Mouse (Mus musculus) lung, embryonic 15.5 days (tissue): ENCODE results near the gene Zc3h14. TPM values are rescaled to one million over a fixed set of nuclear protein-coding genes. Genes with fewer than 3 reads are reported as not detected.

Source experiments
- ATAC-seq: fragments of 200-750 bp; cut with Nextera tagmentation; 2 replicates; pipeline ENCODE4 v1.8.0; 2017; ENCODE audit warnings: moderate number of reproducible peaks, borderline replicate concordance; ENCODE audit not compliant: low FRiP score, low TSS enrichment; ENCODE audit errors: extremely low read depth
- H3K27ac ChIP-seq: fragments of 300-500 bp; sonication (generic); 2 replicates; pipeline ENCODE4 v1.5.1; 2015; ENCODE audit warnings: moderate library complexity, mild to moderate bottlenecking, inconsistent platforms
- H3K27me3 ChIP-seq: fragments of 300-500 bp; sonication (generic); 2 replicates; pipeline ENCODE4 v1.6.1; 2015; ENCODE audit warnings: inconsistent platforms
- H3K36me3 ChIP-seq: fragments of 300-500 bp; sonication (generic); 2 replicates; pipeline ENCODE4 v1.6.1; 2015; ENCODE audit warnings: inconsistent platforms
- H3K4me1 ChIP-seq: fragments of 300-500 bp; sonication (generic); 2 replicates; pipeline ENCODE4 v1.6.1; 2015; ENCODE audit warnings: inconsistent platforms
- H3K4me2 ChIP-seq: fragments of 300-500 bp; sonication (generic); 2 replicates; pipeline ENCODE4 v1.6.1; 2015; ENCODE audit warnings: inconsistent platforms, mild to moderate bottlenecking, moderate library complexity
- H3K4me3 ChIP-seq: fragments of 300-500 bp; sonication (generic); 2 replicates; pipeline ENCODE4 v1.5.1; 2015; ENCODE audit warnings: mild to moderate bottlenecking, inconsistent platforms
- H3K9ac ChIP-seq: fragments of 300-500 bp; sonication (generic); 2 replicates; pipeline ENCODE4 v1.6.1; 2015; ENCODE audit warnings: inconsistent platforms
- H3K9me3 ChIP-seq: fragments of 300-500 bp; sonication (generic); 2 replicates; pipeline ENCODE4 v1.6.1; 2016; ENCODE audit warnings: inconsistent platforms
- WGBS: fragments of 180-500 bp; shearing (Covaris S2); methylation state at CpG from one replicate; pipeline ENCODE4 v1.1.7; 2015; 5-methylcytosine and 5-hydroxymethylcytosine counted together
- polyA plus RNA-seq: library from polyadenylated mRNA; unstranded; fragments of >200 nt; fragmentation: Nextera tagmentation; extraction: Ambion mirVana; gene quantifications from 2 replicates; pipeline ENCODE4 v1.2.1, GENCODE M21; 2015

Gene Zc3h14
- polyA plus RNA-seq, 1 experiment from 2014 or later, result 128 TPM

DNA sequence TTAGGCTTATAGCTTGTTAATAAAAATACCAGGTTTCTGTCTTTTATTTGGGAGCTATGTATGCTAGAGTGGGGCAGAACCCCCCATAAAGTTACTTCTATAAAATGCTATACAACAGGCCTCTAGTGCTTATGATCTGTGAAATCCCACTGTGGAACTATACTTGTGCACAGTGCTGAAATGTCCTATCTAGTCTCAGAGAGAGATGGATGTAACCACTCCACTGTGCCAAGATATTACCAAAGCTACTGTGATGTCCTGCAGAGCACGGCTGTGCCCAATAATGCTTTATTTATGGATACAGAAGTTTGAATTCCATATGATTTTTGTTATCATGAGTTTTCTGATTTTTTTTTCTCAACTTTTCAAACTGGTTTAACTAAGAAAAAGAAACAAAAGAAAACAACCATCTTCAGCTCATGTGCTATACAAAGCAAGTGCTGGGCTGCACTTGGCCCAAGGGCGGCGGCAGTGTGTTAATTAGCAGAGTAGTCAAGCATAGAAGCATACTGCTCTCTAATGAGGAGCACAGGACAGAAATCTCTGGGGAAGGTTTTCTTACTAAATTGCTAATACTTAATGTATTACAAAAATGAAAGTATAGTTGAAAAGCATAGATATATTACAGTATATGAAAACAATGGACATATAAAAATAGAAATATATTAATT is 57.4 kb downstream of the Zc3h14 start:
- Histone ChIP-seq H3K36me3 (no peaks in the 10 kb centered on the region), H3K4me1 (no peaks in the 10 kb centered on the region), H3K27me3 (no peaks in the 10 kb centered on the region), H3K9ac (no peak overlapping the region), H3K4me3 (no peak overlapping the region), H3K4me2 (no peak overlapping the region), H3K27ac (no peak overlapping the region), H3K9me3 (no peaks in the 10 kb centered on the region)
- ATAC-seq, result no peak
- WGBS, result 89% methylated on average over 3 of the region's 3 CpGs

DNA sequence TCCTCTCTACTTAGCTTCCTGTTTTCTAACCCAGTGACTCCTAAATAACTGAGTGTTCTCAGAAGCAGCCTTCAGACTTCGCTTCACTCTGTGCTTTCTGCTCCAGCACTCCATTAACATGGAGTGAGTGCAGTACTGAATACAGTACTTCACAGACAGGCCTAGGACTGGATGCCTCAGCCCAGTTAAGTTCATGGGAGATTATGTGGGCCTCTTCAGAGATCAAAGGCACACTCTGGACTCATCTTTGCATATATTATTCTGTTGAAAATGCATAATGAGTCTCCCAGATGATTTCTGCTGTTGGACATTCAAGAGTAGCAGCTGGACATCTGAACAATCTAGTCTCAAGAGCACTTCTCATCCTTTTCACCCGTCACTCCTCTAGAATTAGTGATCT is 74.0 kb downstream of the Zc3h14 start:
- no peak for ATAC-seq
- Histone ChIP-seq H3K9ac (no peak overlapping the region), H3K4me3 (no peak overlapping the region), H3K9me3 (no peaks in the 10 kb centered on the region), H3K4me2 (no peak overlapping the region), H3K27me3 (no peaks in the 10 kb centered on the region), H3K36me3 (no peaks in the 10 kb centered on the region), H3K27ac (no peak overlapping the region), H3K4me1 (no peaks in the 10 kb centered on the region)
- WGBS, result 88% methylated on average over 2 of the region's 2 CpGs

DNA sequence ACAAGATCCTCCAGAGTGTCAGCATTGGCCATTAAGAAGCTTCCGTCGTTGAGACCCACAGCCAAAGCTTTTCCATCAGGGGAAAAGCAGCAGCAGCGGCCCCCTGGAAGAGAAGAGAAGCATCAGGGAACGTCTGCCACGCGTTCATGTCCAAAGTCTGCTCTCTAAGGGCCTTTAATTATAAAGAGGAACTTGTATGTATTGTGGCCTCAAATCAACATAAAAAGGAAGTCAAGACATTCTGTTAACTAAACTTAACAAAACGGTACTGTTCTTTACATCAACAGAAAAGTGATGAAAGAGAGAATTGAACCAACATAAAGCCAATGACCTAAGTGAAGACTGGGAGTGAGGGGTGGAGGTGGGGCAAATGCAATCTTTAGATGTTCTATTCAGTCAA is 84.4 kb downstream of the Zc3h14 start:
- ATAC-seq, result no peak

DNA sequence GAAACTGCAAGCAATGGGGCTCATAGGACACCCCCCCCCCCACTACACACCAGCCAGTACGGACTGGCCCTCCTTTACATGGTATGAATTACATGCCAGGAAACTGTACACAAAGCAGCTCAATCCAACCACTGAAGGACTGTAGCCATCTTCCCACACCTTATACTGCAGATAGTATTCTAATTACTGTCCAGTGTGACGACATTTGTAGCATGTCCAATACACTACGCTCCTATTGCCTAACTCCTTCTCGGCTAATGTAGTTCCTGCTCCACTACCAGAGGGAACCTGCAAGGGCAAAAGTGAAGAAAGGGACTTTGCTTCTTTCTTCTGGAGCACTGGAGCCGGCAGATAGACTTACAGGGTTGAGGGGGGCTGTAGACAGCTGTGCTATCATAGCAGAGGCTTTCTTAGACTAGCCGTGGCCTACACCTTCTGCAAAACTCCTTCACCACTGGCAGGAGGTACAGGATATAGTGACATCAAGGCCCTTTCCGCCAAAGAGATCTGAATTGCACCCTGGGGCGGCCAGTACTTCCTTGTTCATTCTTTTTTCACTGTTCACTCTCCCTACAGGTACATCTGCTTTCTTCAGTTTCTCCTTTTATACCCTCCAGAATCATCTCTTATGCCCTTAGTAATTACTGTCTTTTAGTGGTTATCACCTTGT is 86.3 kb downstream of the Zc3h14 start:
- Histone ChIP-seq H3K36me3 (no peaks in the 10 kb centered on the region), H3K4me1 (peaks cover 7% of the 10 kb centered on the region; the same call in 1 of the 2 replicates), H3K4me2 (no peak overlapping the region), H3K4me3 (no peak overlapping the region), H3K9ac (no peak overlapping the region), H3K9me3 (no peaks in the 10 kb centered on the region), H3K27me3 (no peaks in the 10 kb centered on the region), H3K27ac (no peak overlapping the region)
- peak; percentile 56; the same call in 1 of the 2 replicates for ATAC-seq
- 63% methylated on average over 8 of the region's 8 CpGs for WGBS

More for the DNA sequence above, 84.4 kb downstream of the Zc3h14 start:
- Histone ChIP-seq H3K27me3 (no peaks in the 10 kb centered on the region), H3K36me3 (no peaks in the 10 kb centered on the region), H3K4me3 (no peak overlapping the region), H3K4me2 (no peak overlapping the region), H3K9me3 (no peaks in the 10 kb centered on the region), H3K9ac (no peak overlapping the region), H3K27ac (no peak overlapping the region), H3K4me1 (peaks cover 7% of the 10 kb centered on the region; the same call in 1 of the 2 replicates)
- 78% methylated on average over 7 of the region's 7 CpGs for WGBS

- Histone ChIP-seq H3K27me3 (no peaks in the 10 kb centered on the region), H3K9ac (no peak overlapping the region), H3K4me1 (peaks cover 7% of the 10 kb centered on the region; the same call in 1 of the 2 replicates), H3K4me3 (no peak overlapping the region), H3K4me2 (no peak overlapping the region), H3K9me3 (no peaks in the 10 kb centered on the region), H3K36me3 (no peaks in the 10 kb centered on the region), H3K27ac (no peak overlapping the region)
- ATAC-seq, result no peak
- WGBS, result 32% methylated on average over 1 of the region's 1 CpGs
These were observed 87.1 kb downstream of the Zc3h14 start for GRCm38 (mm10) chr12:98833901-98834300.

DNA sequence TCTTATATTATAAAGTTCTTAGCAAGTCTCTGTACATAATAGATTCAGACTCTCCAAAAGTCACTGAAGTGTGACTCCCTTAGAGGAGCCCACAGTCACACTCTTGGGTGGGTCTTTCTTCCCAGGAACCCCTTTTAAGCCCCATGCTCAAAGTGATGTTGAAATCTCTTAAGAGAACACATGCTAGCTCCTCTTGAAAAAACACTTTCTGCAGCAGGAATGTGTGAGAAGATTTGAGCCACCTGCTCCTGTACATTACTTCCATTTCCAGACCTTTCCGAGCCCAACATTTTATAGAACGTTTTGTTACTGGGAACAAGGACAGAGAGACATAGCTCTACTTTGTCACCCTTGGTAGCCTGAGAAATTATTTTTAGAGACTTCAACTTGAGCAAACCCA is 88.1 kb downstream of the Zc3h14 start:
- no peaks in the 10 kb centered on the region for H3K36me3 ChIP-seq
- H3K4me2 ChIP-seq, result no peak overlapping the region
- H3K9ac ChIP-seq, result no peak overlapping the region
- H3K4me3 ChIP-seq, result no peak overlapping the region
- peaks cover 7% of the 10 kb centered on the region; the same call in 1 of the 2 replicates for H3K4me1 ChIP-seq
- H3K27ac ChIP-seq, result 0 out of 2 replicates have a peak overlapping the region, but pooled peaks have one; percentile 44
- peak; percentile 46; the same call in 1 of the 2 replicates for ATAC-seq
- WGBS, result 36% methylated on average over 2 of the region's 2 CpGs
- H3K9me3 ChIP-seq, result no peaks in the 10 kb centered on the region
- H3K27me3 ChIP-seq, result no peaks in the 10 kb centered on the region

DNA sequence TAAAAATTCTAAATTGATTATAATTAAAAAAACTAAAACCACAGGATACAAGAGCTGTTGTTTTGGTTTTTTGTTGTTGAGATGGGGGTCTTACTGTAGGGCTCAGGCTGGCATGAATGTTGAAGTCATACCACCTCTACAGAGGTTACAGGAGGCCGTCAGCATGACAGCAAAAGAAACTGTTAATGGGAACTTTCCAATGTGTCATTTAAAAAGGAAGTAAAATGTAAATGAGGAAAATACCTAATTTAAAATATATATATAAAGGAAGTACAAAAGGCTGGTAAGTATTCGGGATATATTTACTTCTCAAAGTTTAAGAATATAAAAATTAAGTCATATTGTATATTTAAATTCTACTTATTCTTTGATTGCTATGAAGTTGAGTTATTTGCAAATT is 88.7 kb downstream of the Zc3h14 start:
- H3K36me3 ChIP-seq, result no peaks in the 10 kb centered on the region
- no peak for ATAC-seq
- H3K27me3 ChIP-seq, result no peaks in the 10 kb centered on the region
- H3K9ac ChIP-seq, result no peak overlapping the region
- WGBS, result 69% methylated on average over 2 of the region's 2 CpGs
- H3K9me3 ChIP-seq, result no peaks in the 10 kb centered on the region
- H3K4me2 ChIP-seq, result no peak overlapping the region
- no peak overlapping the region for H3K4me3 ChIP-seq
- no peak overlapping the region for H3K27ac ChIP-seq
- peaks cover 7% of the 10 kb centered on the region; the same call in 1 of the 2 replicates for H3K4me1 ChIP-seq

Other genes with a start within 250 kb of the Zc3h14 start
- 0.19 TPM in 1 of 2 replicates, not detected in the other for gene Kcnk10, start 168.7 kb upstream of the Zc3h14 start, polyA plus RNA-seq
- gene Spata7, start 118.8 kb upstream of the Zc3h14 start, polyA plus RNA-seq, result 15.2 and 16.5 TPM in 2 replicates
- 9.6 and 11.6 TPM in 2 replicates for gene Ptpn21, start 9.6 kb upstream of the Zc3h14 start, polyA plus RNA-seq
- 2.5 and 3.6 TPM in 2 replicates for gene Eml5, start 154.5 kb downstream of the Zc3h14 start, polyA plus RNA-seq
- 31.7 and 35.5 TPM in 2 replicates for gene Ttc8, start 173.6 kb downstream of the Zc3h14 start, polyA plus RNA-seq